Mouse (Mus musculus): Measurements from ENCODE around the gene Prss41.
"Not testable (repeated sequence)": the region's sequence is repeated elsewhere in the genome, so short reads cannot be mapped to it uniquely, and the experiment has no call there.

The Prss41 gene

GRCm38 (mm10) chr17:23843812-23844273 is at the start of gene Prss41, which contains the start of gene Prss32:
TSS of gene Prss41 (minus strand) at chr17:23844172.
TSS of gene Prss32 (plus strand) at chr17:23843855.
- DNase-seq (ENCODE audit: low spot score in 2 of 2), result peak; percentile 34 to 56

GRCm38 (mm10) chr17:23880576-23880975 is 36.6 kb upstream of the Prss41 start, which contains the start of the genes Dcpp1 and Dcpp2:
TSS of gene Dcpp1 (plus strand) at chr17:23880876.
TSS of gene Dcpp2 (plus strand) at chr17:23880880.
- not testable (repeated sequence) for DNase-seq (ENCODE audit: low spot score in 2 of 2)

GRCm38 (mm10) chr17:23877166-23877565 is 33.2 kb upstream of the Prss41 start:
- DNase-seq (ENCODE audit: low spot score in 2 of 2), result no peak

GRCm38 (mm10) chr17:23876741-23877140 is 32.8 kb upstream of the Prss41 start:
- DNase-seq (ENCODE audit: low spot score in 2 of 2), result no peak

- DNase-seq (ENCODE audit: low spot score in 2 of 2), result peak in 1 of 2 experiments; percentile 10
Measured at GRCm38 (mm10) chr17:23873884-23874856, 30.2 kb upstream of the Prss41 start.

GRCm38 (mm10) chr17:23868513-23868912 is 24.5 kb upstream of the Prss41 start:
- DNase-seq (ENCODE audit: low spot score in 2 of 2), result no peak

- no peak for DNase-seq (ENCODE audit: low spot score in 2 of 2)
Measured at GRCm38 (mm10) chr17:23867756-23868155, 23.8 kb upstream of the Prss41 start, which contains the start of gene Prss21. TSS of gene Prss21 (plus strand) at chr17:23868056.

- DNase-seq (ENCODE audit: low spot score in 2 of 2), result no peak
Measured at GRCm38 (mm10) chr17:23862926-23863325, 19.0 kb upstream of the Prss41 start.

GRCm38 (mm10) chr17:23857913-23858312 is 13.9 kb upstream of the Prss41 start:
- DNase-seq (ENCODE audit: low spot score in 2 of 2), result no peak

GRCm38 (mm10) chr17:23857193-23857592 is 13.2 kb upstream of the Prss41 start:
- no peak for DNase-seq (ENCODE audit: low spot score in 2 of 2)

- no peak for DNase-seq (ENCODE audit: low spot score in 2 of 2)
Measured at GRCm38 (mm10) chr17:23854229-23854765, 10.3 kb upstream of the Prss41 start.

- peak; percentile 37 to 62 for DNase-seq (ENCODE audit: low spot score in 2 of 2)
Measured at GRCm38 (mm10) chr17:23853292-23853691, 9.3 kb upstream of the Prss41 start.

- DNase-seq (ENCODE audit: low spot score in 2 of 2), result peak; percentile 31 to 43
Measured at GRCm38 (mm10) chr17:23850853-23851749, 7.1 kb upstream of the Prss41 start.

GRCm38 (mm10) chr17:23850028-23850427 is 6.1 kb upstream of the Prss41 start:
- no peak for DNase-seq (ENCODE audit: low spot score in 2 of 2)

GRCm38 (mm10) chr17:23843141-23843811 is 696 bp downstream of the Prss41 start:
- no peak for DNase-seq (ENCODE audit: low spot score in 2 of 2)

GRCm38 (mm10) chr17:23841145-23841544 is 2.8 kb downstream of the Prss41 start:
- DNase-seq (ENCODE audit: low spot score in 2 of 2), result peak in 1 of 2 experiments; percentile 60

- no peak for DNase-seq (ENCODE audit: low spot score in 2 of 2)
Measured at GRCm38 (mm10) chr17:23836006-23836575, 7.9 kb downstream of the Prss41 start, which contains the start of gene Prss33. TSS of gene Prss33 (minus strand) at chr17:23836056.

- DNase-seq (ENCODE audit: low spot score in 2 of 2), result no peak
Measured at GRCm38 (mm10) chr17:23831201-23831600, 12.8 kb downstream of the Prss41 start.

GRCm38 (mm10) chr17:23829064-23829619 is 14.8 kb downstream of the Prss41 start, which contains the start of gene Elob:
TSS of gene Elob (minus strand) at chr17:23829136.
- peak; percentile 65 to 75 for DNase-seq (ENCODE audit: low spot score in 2 of 2)
